Mouse (Mus musculus): Measurements from ENCODE around the gene Olfr78.

GRCm38 (mm10) chr7:102737705-102738104 is 21.6 kb downstream of the Olfr78 start:
- TF ChIP-seq HCFC1 (IDR thresholded peaks at IDR 0.05; ENCODE audit: borderline replicate concordance, insufficient read depth, low read length) (no peak), ZC3H11A (IDR thresholded peaks at IDR 0.05; ENCODE audit: borderline replicate concordance, low read depth, low read length) (no peak), ZNF384 (IDR thresholded peaks at IDR 0.05; ENCODE audit: low read depth, low read length) (no peak)

All from ES-E14 (cell line).